Mouse (Mus musculus) intestine, embryonic 15.5 days (tissue): ENCODE results near the gene Samd4. TPM values are rescaled to one million over a fixed set of nuclear protein-coding genes. Genes with fewer than 3 reads are reported as not detected.

ENCODE experiments used
- ATAC-seq: fragments of 200-750 bp; cut with Nextera tagmentation; 2 replicates; pipeline ENCODE4 v1.8.0; 2017; ENCODE audit warnings: moderate TSS enrichment, moderate library complexity
- H3K27ac ChIP-seq: fragments of 300-500 bp; sonication (generic); 2 replicates; pipeline ENCODE4 v1.5.1; 2015; ENCODE audit warnings: mild to moderate bottlenecking, inconsistent platforms
- H3K27me3 ChIP-seq: fragments of 300-500 bp; sonication (generic); replicated peaks from 2 replicates; pipeline ENCODE4 v1.6.1; 2015; ENCODE audit warnings: inconsistent platforms
- H3K36me3 ChIP-seq: fragments of 300-500 bp; sonication (generic); 2 replicates; pipeline ENCODE4 v1.6.1; 2015; ENCODE audit warnings: inconsistent platforms
- H3K4me1 ChIP-seq: fragments of 300-500 bp; sonication (generic); replicated peaks from 2 replicates; pipeline ENCODE4 v1.6.1; 2015; ENCODE audit warnings: inconsistent platforms
- H3K4me2 ChIP-seq: fragments of 300-500 bp; sonication (generic); replicated peaks from 2 replicates; pipeline ENCODE4 v1.6.1; 2015; ENCODE audit warnings: mild to moderate bottlenecking, inconsistent platforms
- H3K4me3 ChIP-seq: fragments of 300-500 bp; sonication (generic); replicated peaks from 2 replicates; pipeline ENCODE4 v1.5.1; 2015; ENCODE audit warnings: inconsistent platforms
- H3K9ac ChIP-seq: fragments of 300-500 bp; sonication (generic); 2 replicates; pipeline ENCODE4 v1.6.1; 2015; ENCODE audit warnings: inconsistent platforms
- H3K9me3 ChIP-seq: fragments of 300-500 bp; sonication (generic); 2 replicates; pipeline ENCODE4 v1.6.1; 2016; ENCODE audit warnings: inconsistent platforms
- WGBS: fragments of 180-500 bp; shearing (Covaris S2); methylation state at CpG from one replicate; pipeline ENCODE4 v1.1.7; 2015; 5-methylcytosine and 5-hydroxymethylcytosine counted together
- polyA plus RNA-seq: library from polyadenylated mRNA; unstranded; fragments of >200 nt; fragmentation: Nextera tagmentation; extraction: Ambion mirVana; gene quantifications from 2 replicates; pipeline ENCODE4 v1.2.1, GENCODE M21; 2015

Samd4 gene
- polyA plus RNA-seq, 1 experiment from 2014 or later, result 5.4 TPM

- WGBS, result 46% methylated on average over 23 of the region's 23 CpGs
- ATAC-seq, result peak; percentile 81
- Histone ChIP-seq H3K36me3 (no peaks in the 10 kb centered on the region), H3K27me3 (no peaks in the 10 kb centered on the region), H3K9ac (no peak overlapping the region), H3K4me3 (no peak overlapping the region), H3K27ac (0 out of 2 replicates have a peak overlapping the region, but pooled peaks have one; percentile 37), H3K4me2 (peak overlapping the region; percentile 30; the same call in 1 of the 2 replicates), H3K9me3 (no peaks in the 10 kb centered on the region), H3K4me1 (0 out of 2 replicates have a peak, but pooled peaks cover 2% of the 10 kb centered on the region)
Observed at GRCm38 (mm10) chr14:46941896-46942812, 59.5 kb downstream of the Samd4 start.

GRCm38 (mm10) chr14:46944411-46944810, 61.8 kb downstream of the Samd4 start:
- no peak for ATAC-seq
- Histone ChIP-seq H3K9ac (no peak overlapping the region), H3K9me3 (no peaks in the 10 kb centered on the region), H3K27ac (no peak overlapping the region), H3K27me3 (no peaks in the 10 kb centered on the region), H3K36me3 (no peaks in the 10 kb centered on the region), H3K4me2 (no peak overlapping the region), H3K4me1 (0 out of 2 replicates have a peak, but pooled peaks cover 2% of the 10 kb centered on the region), H3K4me3 (no peak overlapping the region)
- WGBS, result 79% methylated on average over 3 of the region's 3 CpGs

GRCm38 (mm10) chr14:46945903-46946490, 63.3 kb downstream of the Samd4 start:
- no peak overlapping the region for H3K4me2 ChIP-seq
- no peak overlapping the region for H3K4me3 ChIP-seq
- H3K4me1 ChIP-seq, result peaks cover 4% of the 10 kb centered on the region
- H3K9me3 ChIP-seq, result no peaks in the 10 kb centered on the region
- no peaks in the 10 kb centered on the region for H3K36me3 ChIP-seq
- H3K27ac ChIP-seq, result no peak overlapping the region
- 73% methylated on average over 10 of the region's 10 CpGs for WGBS
- ATAC-seq, result no peak
- no peaks in the 10 kb centered on the region for H3K27me3 ChIP-seq
- no peak overlapping the region for H3K9ac ChIP-seq

GRCm38 (mm10) chr14:46947644-46948043, 65.0 kb downstream of the Samd4 start:
- ATAC-seq, result no peak
- Histone ChIP-seq H3K36me3 (no peaks in the 10 kb centered on the region), H3K9me3 (no peaks in the 10 kb centered on the region), H3K27me3 (no peaks in the 10 kb centered on the region), H3K4me1 (peaks cover 12% of the 10 kb centered on the region), H3K27ac (no peak overlapping the region), H3K9ac (no peak overlapping the region), H3K4me3 (no peak overlapping the region), H3K4me2 (no peak overlapping the region)
- WGBS, result 98% methylated on average over 3 of the region's 3 CpGs

GRCm38 (mm10) chr14:46950527-46951384, 68.1 kb downstream of the Samd4 start:
- no peak overlapping the region for H3K27ac ChIP-seq
- no peaks in the 10 kb centered on the region for H3K9me3 ChIP-seq
- peaks cover 12% of the 10 kb centered on the region for H3K4me1 ChIP-seq
- ATAC-seq, result no peak
- H3K9ac ChIP-seq, result no peak overlapping the region
- H3K4me3 ChIP-seq, result no peak overlapping the region
- WGBS, result 55% methylated on average over 11 of the region's 11 CpGs
- no peak overlapping the region for H3K4me2 ChIP-seq
- H3K36me3 ChIP-seq, result no peaks in the 10 kb centered on the region
- H3K27me3 ChIP-seq, result no peaks in the 10 kb centered on the region

GRCm38 (mm10) chr14:46952264-46952663, 69.6 kb downstream of the Samd4 start:
- no peak overlapping the region for H3K27ac ChIP-seq
- no peaks in the 10 kb centered on the region for H3K9me3 ChIP-seq
- 39% methylated on average over 2 of the region's 2 CpGs for WGBS
- H3K36me3 ChIP-seq, result no peaks in the 10 kb centered on the region
- no peak overlapping the region for H3K4me2 ChIP-seq
- no peaks in the 10 kb centered on the region for H3K27me3 ChIP-seq
- no peak for ATAC-seq
- H3K4me3 ChIP-seq, result no peak overlapping the region
- H3K4me1 ChIP-seq, result peaks cover 12% of the 10 kb centered on the region
- H3K9ac ChIP-seq, result no peak overlapping the region

GRCm38 (mm10) chr14:46955109-46955508, 72.5 kb downstream of the Samd4 start:
- no peak overlapping the region for H3K9ac ChIP-seq
- no peaks in the 10 kb centered on the region for H3K9me3 ChIP-seq
- H3K27me3 ChIP-seq, result no peaks in the 10 kb centered on the region
- H3K4me1 ChIP-seq, result peaks cover 12% of the 10 kb centered on the region
- H3K27ac ChIP-seq, result no peak overlapping the region
- 44% methylated on average over 2 of the region's 2 CpGs for WGBS
- no peaks in the 10 kb centered on the region for H3K36me3 ChIP-seq
- H3K4me2 ChIP-seq, result no peak overlapping the region
- ATAC-seq, result no peak
- H3K4me3 ChIP-seq, result no peak overlapping the region

GRCm38 (mm10) chr14:46955574-46956043, 73.0 kb downstream of the Samd4 start:
- Histone ChIP-seq H3K4me3 (no peak overlapping the region), H3K36me3 (no peaks in the 10 kb centered on the region), H3K27ac (no peak overlapping the region), H3K4me2 (no peak overlapping the region), H3K9ac (no peak overlapping the region), H3K4me1 (peaks cover 9% of the 10 kb centered on the region; the same call in 1 of the 2 replicates), H3K27me3 (no peaks in the 10 kb centered on the region), H3K9me3 (no peaks in the 10 kb centered on the region)
- 32% methylated on average over 9 of the region's 9 CpGs for WGBS
- ATAC-seq, result no peak

- Histone ChIP-seq H3K36me3 (no peaks in the 10 kb centered on the region), H3K4me2 (no peak overlapping the region), H3K27me3 (no peaks in the 10 kb centered on the region), H3K9me3 (no peaks in the 10 kb centered on the region), H3K9ac (no peak overlapping the region), H3K4me3 (no peak overlapping the region), H3K4me1 (peaks cover 7% of the 10 kb centered on the region; the same call in 1 of the 2 replicates), H3K27ac (no peak overlapping the region)
- ATAC-seq, result no peak
- WGBS, result 31% methylated on average over 7 of the region's 7 CpGs
Observed at GRCm38 (mm10) chr14:46956121-46956520, 73.5 kb downstream of the Samd4 start.

GRCm38 (mm10) chr14:46959166-46959721, 76.6 kb downstream of the Samd4 start:
- Histone ChIP-seq H3K4me3 (no peak overlapping the region), H3K4me1 (no peaks in the 10 kb centered on the region), H3K36me3 (no peaks in the 10 kb centered on the region), H3K9me3 (no peaks in the 10 kb centered on the region), H3K27me3 (no peaks in the 10 kb centered on the region), H3K9ac (no peak overlapping the region), H3K4me2 (no peak overlapping the region), H3K27ac (no peak overlapping the region)
- 57% methylated on average over 7 of the region's 7 CpGs for WGBS
- no peak for ATAC-seq

- H3K27ac ChIP-seq, result no peak overlapping the region
- no peaks in the 10 kb centered on the region for H3K9me3 ChIP-seq
- ATAC-seq, result no peak
- no peak overlapping the region for H3K9ac ChIP-seq
- 0 out of 2 replicates have a peak, but pooled peaks cover 2% of the 10 kb centered on the region for H3K4me1 ChIP-seq
- no peaks in the 10 kb centered on the region for H3K36me3 ChIP-seq
- H3K4me3 ChIP-seq, result no peak overlapping the region
- no peak overlapping the region for H3K4me2 ChIP-seq
- WGBS, result 82% methylated on average over 2 of the region's 2 CpGs
- H3K27me3 ChIP-seq, result no peaks in the 10 kb centered on the region
Observed at GRCm38 (mm10) chr14:46959831-46960230, 77.2 kb downstream of the Samd4 start.
